Mouse (Mus musculus): ENCODE measurements around the gene Elane. TPM values are rescaled to one million over a fixed set of nuclear protein-coding genes. Genes with fewer than 3 reads are reported as not detected.
A peak's percentile ranks its signal among the peaks of the same experiment; 100 is the strongest.

The Elane gene
- polyA plus RNA-seq, 1 experiment from 2014 or later: not detected

DNA sequence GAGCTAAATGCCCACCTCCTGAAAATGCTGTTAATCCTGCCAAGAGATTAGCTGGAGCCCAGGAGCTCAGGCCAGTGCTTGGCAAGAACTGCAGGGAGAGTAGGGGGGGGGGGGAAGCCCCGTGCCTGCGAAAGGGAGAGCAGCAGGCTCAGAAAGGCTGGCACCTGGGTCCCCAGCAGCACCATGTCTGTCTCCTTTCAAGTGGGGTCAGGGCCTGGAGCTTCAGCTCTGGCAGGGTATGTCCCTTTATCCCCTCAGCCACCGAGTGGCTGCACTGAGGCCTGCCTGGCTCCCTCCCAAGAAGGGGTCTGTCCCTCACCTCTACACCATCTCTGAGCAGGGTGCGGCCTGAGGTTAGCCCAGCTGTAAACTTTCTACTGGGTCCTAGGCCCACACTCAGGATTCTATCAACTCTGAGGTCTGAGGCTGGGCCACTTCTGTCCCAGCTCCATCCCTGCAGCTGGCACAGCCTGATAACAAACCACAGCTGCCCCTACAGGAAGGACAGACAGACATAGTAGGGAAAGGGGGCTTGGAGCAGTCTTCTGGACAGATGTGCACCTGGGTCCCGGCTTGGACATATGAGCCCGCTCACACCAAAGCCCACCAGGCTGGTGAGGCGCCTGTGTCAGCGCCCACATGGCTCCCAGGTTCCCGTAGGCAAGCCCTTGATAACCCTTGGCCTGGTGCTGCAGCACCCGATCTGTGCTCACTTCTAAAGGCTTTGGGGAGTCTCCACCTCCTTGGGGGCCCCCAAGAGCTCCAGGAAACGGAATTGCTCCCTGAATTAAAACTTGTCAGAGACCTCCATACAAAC lies 28.3 kb downstream of the Elane start:
- H3K36me3 ChIP-seq (ENCODE audit: control insufficient read depth, insufficient read depth, low read length): peaks cover 24% of the 10 kb centered on the region
- no peaks in the 10 kb centered on the region for H3K9me3 ChIP-seq (ENCODE audit: control insufficient read depth, low read length)
- no peak overlapping the region for H3K4me3 ChIP-seq (ENCODE audit: low read length)
- peaks cover 5% of the 10 kb centered on the region; the same call in 1 of the 2 replicates for H3K4me1 ChIP-seq (ENCODE audit: control insufficient read depth, insufficient read depth, low read length)
- H3K27ac ChIP-seq (ENCODE audit: low read depth, low read length): no peak overlapping the region
- WGBS: 77% methylated on average over 11 of the region's 11 CpGs
- H3K27me3 ChIP-seq (ENCODE audit: control insufficient read depth, insufficient read depth, low read length): peaks cover 19% of the 10 kb centered on the region
- H3K9ac ChIP-seq (ENCODE audit: low read depth, low read length): no peak overlapping the region
- no peak overlapping the region; the same call in 1 of the 2 replicates for H3K4me2 ChIP-seq (replicated peaks; ENCODE audit: low read depth, low read length)
- no peak for ATAC-seq (ENCODE audit: low FRiP score, low TSS enrichment)

DNA sequence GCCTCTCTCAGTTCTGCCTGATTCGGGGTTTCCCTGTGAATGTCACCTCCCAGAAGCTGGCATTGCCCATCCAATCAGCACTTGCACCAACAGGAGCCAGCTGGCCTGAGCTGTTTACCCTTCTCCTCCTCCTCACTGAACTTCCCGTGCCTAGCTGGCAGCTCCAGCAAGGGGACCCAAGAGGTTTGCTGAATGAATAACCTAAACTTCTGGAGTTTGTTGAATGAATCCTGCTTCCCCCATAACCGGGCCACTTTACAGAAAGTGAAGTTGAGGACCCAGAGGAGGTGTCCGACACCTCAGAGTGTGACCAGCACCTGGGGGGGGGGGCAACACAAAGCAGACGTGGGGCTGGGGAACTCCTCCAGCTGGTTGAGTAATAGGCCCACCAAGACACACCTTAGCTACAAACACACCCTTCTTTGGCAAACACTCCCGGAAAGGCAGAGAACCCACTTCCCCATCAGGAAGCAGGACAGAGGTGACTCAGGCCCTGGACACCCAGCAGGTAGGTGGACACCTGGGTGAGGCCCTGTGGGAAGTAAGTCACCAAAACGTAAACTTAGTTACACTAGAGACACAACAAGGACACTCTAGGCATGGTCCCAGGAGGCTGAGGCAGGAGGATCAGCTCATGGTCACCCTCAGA lies 29.0 kb downstream of the Elane start:
- Histone ChIP-seq H3K4me3 (ENCODE audit: low read length) (no peak overlapping the region), H3K9me3 (ENCODE audit: control insufficient read depth, low read length) (no peaks in the 10 kb centered on the region), H3K4me2 (replicated peaks; ENCODE audit: low read depth, low read length) (no peak overlapping the region; the same call in 1 of the 2 replicates), H3K27ac (ENCODE audit: low read depth, low read length) (no peak overlapping the region), H3K4me1 (ENCODE audit: control insufficient read depth, insufficient read depth, low read length) (peaks cover 10% of the 10 kb centered on the region; the same call in 1 of the 2 replicates), H3K9ac (ENCODE audit: low read depth, low read length) (no peak overlapping the region), H3K27me3 (ENCODE audit: control insufficient read depth, insufficient read depth, low read length) (peaks cover 26% of the 10 kb centered on the region), H3K36me3 (ENCODE audit: control insufficient read depth, insufficient read depth, low read length) (peaks cover 24% of the 10 kb centered on the region)
- no peak for ATAC-seq (ENCODE audit: low FRiP score, low TSS enrichment)
- WGBS: 70% methylated on average over 7 of the region's 7 CpGs

DNA sequence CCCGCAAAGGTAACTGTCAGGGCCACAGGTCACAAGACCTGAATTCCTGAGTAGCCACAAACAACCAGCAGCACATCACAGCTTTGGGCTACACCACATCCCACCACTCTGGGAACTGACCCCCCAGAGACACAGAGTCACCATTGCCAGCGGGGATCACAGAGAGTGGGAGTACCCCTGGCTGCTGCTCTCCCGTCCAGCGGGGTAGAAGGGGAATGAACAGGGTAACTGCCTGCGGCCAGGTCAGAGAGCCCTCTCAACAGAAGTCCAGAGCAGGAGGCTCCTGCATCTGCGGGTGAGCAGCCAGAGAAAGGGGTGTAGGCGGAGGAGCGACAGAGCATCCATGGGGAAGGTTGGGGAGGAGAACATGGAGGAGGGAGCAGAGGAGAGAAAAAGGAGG lies 30.0 kb downstream of the Elane start:
- H3K27ac ChIP-seq (ENCODE audit: low read depth, low read length): no peak overlapping the region
- 5% methylated on average over 8 of the region's 8 CpGs for WGBS
- no peak for ATAC-seq (ENCODE audit: low FRiP score, low TSS enrichment)
- H3K36me3 ChIP-seq (ENCODE audit: control insufficient read depth, insufficient read depth, low read length): peaks cover 17% of the 10 kb centered on the region
- peak overlapping the region; percentile 62 for H3K4me2 ChIP-seq (replicated peaks; ENCODE audit: low read depth, low read length)
- peaks cover 19% of the 10 kb centered on the region for H3K4me1 ChIP-seq (ENCODE audit: control insufficient read depth, insufficient read depth, low read length)
- H3K9me3 ChIP-seq (ENCODE audit: control insufficient read depth, low read length): no peaks in the 10 kb centered on the region
- peak overlapping the region; percentile 85 for H3K9ac ChIP-seq (ENCODE audit: low read depth, low read length)
- peaks cover 36% of the 10 kb centered on the region for H3K27me3 ChIP-seq (ENCODE audit: control insufficient read depth, insufficient read depth, low read length)
- H3K4me3 ChIP-seq (ENCODE audit: low read length): peak overlapping the region; percentile 53

DNA sequence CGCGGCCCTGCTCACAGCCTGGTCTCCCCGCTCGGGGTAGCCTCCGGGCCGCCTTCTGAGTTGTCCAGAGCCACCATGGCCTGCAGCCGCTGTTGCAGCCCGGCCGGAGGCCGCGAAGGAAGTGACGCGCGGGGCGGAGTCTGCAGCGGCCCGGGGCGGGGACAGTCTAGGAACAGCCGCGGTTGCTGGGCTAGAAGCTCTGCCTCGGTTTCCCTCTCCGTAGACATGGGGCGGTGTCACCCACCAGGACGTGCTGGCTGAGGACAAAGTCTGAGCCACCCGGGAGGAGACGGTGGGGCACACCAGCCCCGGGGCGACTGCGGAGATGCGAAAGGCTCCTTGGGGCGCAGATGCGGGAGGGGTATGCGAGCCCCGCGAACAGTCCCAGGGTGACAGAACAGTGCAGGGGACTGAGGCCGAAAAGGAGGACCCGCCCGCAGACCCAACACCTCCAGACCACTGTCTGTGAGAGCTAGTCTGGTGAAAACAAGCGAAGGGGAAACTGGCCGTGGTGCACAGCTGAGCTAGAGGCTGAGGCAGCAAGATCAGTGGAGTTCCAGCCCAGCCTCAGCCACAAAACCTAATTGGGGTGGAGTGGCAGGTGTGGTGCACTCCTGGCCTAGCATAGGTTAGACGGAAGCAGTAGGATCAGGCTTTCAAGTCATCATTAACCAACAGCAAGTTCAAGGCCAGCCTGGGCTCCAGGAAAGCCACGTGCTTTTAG lies 30.9 kb downstream of the Elane start, which contains the start of gene Kiss1r:
TSS of gene Kiss1r (plus strand) at position 164 of the 724 bp plus-strand sequence.
- ATAC-seq (ENCODE audit: low FRiP score, low TSS enrichment): peak; percentile 77
- H3K4me2 ChIP-seq (replicated peaks; ENCODE audit: low read depth, low read length): peak within 1 kb of the TSS; percentile 62
- peak within 1 kb of the TSS; percentile 26; the same call in 1 of the 2 replicates for H3K27ac ChIP-seq (ENCODE audit: low read depth, low read length)
- peaks cover 28% of the 10 kb centered on the region for H3K4me1 ChIP-seq (ENCODE audit: control insufficient read depth, insufficient read depth, low read length)
- peaks cover 8% of the 10 kb centered on the region; the same call in 1 of the 2 replicates for H3K36me3 ChIP-seq (ENCODE audit: control insufficient read depth, insufficient read depth, low read length)
- WGBS: 2% methylated on average over 42 of the region's 42 CpGs
- peak within 1 kb of the TSS; percentile 53 for H3K4me3 ChIP-seq (ENCODE audit: low read length)
- H3K9me3 ChIP-seq (ENCODE audit: control insufficient read depth, low read length): no peaks in the 10 kb centered on the region
- peak within 1 kb of the TSS; percentile 85 for H3K9ac ChIP-seq (ENCODE audit: low read depth, low read length)
- H3K27me3 ChIP-seq (ENCODE audit: control insufficient read depth, insufficient read depth, low read length): peaks cover 45% of the 10 kb centered on the region

DNA sequence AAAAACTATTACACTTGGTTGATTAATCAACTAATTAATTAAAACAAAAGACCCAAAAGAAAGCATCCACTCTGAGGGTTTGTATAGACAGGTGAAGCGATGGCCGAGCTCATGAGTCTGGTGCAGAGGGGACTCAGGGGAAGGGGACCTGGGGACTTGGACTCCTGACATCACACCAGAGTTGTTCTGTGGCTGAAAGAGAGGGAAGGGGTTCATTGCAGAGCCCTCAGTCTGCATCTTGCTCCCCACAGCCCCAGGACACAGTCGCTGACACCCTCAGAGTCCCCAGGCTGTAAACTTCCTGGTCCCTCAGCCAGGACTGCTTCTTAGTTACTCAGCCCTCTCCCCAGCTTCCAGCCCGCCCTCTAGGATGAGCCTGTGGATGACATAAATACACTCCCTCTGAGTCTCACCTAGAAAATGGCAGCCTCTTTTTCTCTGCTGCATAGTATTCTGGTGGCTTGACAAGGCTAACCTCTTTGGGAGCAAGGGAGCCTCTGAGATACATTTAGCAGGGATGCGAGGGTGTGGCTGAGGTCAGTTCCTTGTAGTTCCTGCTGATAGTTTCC lies 31.6 kb downstream of the Elane start:
- Histone ChIP-seq H3K9ac (ENCODE audit: low read depth, low read length) (no peak overlapping the region), H3K4me1 (ENCODE audit: control insufficient read depth, insufficient read depth, low read length) (peaks cover 28% of the 10 kb centered on the region), H3K36me3 (ENCODE audit: control insufficient read depth, insufficient read depth, low read length) (peaks cover 4% of the 10 kb centered on the region; the same call in 1 of the 2 replicates), H3K4me3 (ENCODE audit: low read length) (peak overlapping the region; percentile 53; the same call in 1 of the 2 replicates), H3K27me3 (ENCODE audit: control insufficient read depth, insufficient read depth, low read length) (peaks cover 51% of the 10 kb centered on the region), H3K9me3 (ENCODE audit: control insufficient read depth, low read length) (no peaks in the 10 kb centered on the region), H3K4me2 (replicated peaks; ENCODE audit: low read depth, low read length) (peak overlapping the region; percentile 62), H3K27ac (ENCODE audit: low read depth, low read length) (no peak overlapping the region)
- ATAC-seq (ENCODE audit: low FRiP score, low TSS enrichment): no peak
- 73% methylated on average over 5 of the region's 5 CpGs for WGBS

DNA sequence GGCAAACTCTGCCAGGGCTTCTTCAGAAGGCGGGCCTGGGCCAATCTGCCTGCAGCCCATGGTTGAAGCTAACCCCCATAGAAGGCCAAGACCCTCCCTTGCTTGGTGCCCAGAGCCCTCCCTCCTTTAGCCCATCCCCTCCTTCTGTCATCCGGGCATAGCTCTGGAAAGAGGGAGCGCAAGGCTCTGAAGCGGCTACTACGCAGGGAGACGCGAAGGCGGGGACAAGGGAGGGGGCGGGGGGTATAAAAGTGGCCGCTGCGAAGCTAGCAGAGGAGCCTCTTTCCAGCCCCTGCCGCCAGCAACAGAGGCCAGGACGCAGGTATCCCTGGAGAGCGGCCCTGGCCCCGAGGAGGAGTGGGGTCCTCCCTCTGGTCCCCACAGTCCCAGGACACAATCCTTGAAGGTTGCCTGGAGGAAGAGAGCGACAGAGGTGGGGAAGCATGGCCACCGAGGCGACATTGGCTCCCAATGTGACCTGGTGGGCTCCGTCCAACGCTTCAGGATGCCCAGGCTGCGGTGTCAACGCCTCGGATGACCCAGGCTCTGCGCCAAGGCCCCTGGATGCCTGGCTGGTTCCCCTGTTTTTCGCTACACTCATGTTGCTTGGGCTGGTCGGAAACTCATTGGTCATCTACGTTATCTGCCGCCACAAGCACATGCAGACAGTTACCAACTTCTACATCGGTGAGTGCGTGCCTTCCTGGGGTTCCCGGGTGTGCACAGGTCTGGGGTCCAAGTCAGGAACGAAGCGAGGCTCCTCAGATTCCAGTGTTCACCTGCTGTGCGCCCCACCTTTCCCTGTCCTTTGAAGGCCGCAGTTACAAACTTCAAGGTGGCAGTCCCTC lies 32.4 kb downstream of the Elane start:
- H3K9ac ChIP-seq (ENCODE audit: low read depth, low read length): 0 out of 2 replicates have a peak overlapping the region, but pooled peaks have one; percentile 40
- H3K27me3 ChIP-seq (ENCODE audit: control insufficient read depth, insufficient read depth, low read length): peaks cover 58% of the 10 kb centered on the region
- H3K27ac ChIP-seq (ENCODE audit: low read depth, low read length): no peak overlapping the region
- peak overlapping the region; percentile 32 for H3K4me2 ChIP-seq (replicated peaks; ENCODE audit: low read depth, low read length)
- H3K4me1 ChIP-seq (ENCODE audit: control insufficient read depth, insufficient read depth, low read length): peaks cover 28% of the 10 kb centered on the region
- 6% methylated on average over 35 of the region's 35 CpGs for WGBS
- no peak for ATAC-seq (ENCODE audit: low FRiP score, low TSS enrichment)
- peak overlapping the region; percentile 12; the same call in 1 of the 2 replicates for H3K4me3 ChIP-seq (ENCODE audit: low read length)
- no peaks in the 10 kb centered on the region for H3K9me3 ChIP-seq (ENCODE audit: control insufficient read depth, low read length)
- no peaks in the 10 kb centered on the region for H3K36me3 ChIP-seq (ENCODE audit: control insufficient read depth, insufficient read depth, low read length)

DNA sequence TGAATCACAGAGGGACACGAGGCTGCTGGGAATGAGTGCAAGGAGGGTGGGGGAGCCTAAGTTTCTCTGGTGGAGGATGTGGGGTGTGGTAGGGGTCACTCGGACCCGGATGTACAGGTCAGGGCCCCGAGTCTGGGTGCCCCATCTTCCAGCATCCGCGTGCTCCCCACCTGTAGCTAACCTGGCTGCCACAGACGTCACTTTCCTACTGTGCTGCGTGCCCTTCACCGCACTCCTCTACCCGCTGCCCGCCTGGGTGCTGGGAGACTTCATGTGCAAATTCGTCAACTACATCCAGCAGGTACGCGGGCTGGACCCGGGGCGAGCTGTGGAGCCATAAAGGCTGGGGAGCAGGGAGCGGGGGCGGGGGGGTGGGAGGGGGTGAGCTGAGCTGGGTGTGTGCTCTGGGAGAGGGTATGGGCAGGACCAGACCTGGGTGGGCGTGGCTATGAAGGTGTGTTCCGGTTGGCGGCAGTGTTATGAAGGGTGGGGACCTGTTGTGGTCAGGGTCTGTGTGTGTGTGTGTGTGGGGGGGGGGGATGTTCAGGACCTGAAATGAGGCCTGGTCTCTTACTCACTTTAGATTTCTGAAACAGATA lies 33.3 kb downstream of the Elane start:
- no peak overlapping the region for H3K9ac ChIP-seq (ENCODE audit: low read depth, low read length)
- H3K4me3 ChIP-seq (ENCODE audit: low read length): peak overlapping the region; percentile 21
- no peaks in the 10 kb centered on the region for H3K36me3 ChIP-seq (ENCODE audit: control insufficient read depth, insufficient read depth, low read length)
- ATAC-seq (ENCODE audit: low FRiP score, low TSS enrichment): no peak
- WGBS: 4% methylated on average over 21 of the region's 21 CpGs
- H3K4me1 ChIP-seq (ENCODE audit: control insufficient read depth, insufficient read depth, low read length): peaks cover 24% of the 10 kb centered on the region
- no peak overlapping the region for H3K27ac ChIP-seq (ENCODE audit: low read depth, low read length)
- no peaks in the 10 kb centered on the region for H3K9me3 ChIP-seq (ENCODE audit: control insufficient read depth, low read length)
- H3K4me2 ChIP-seq (replicated peaks; ENCODE audit: low read depth, low read length): peak overlapping the region; percentile 32
- H3K27me3 ChIP-seq (ENCODE audit: control insufficient read depth, insufficient read depth, low read length): peaks cover 58% of the 10 kb centered on the region

Data from kidney, embryonic 14.5 days (tissue).